Mouse (Mus musculus) gastrocnemius, postnatal 14 days (tissue): ENCODE results near the gene Gm3286. TPM values are rescaled to one million over a fixed set of nuclear protein-coding genes. Genes with fewer than 3 reads are reported as not detected.
"Not testable (repeated sequence)": the region's sequence is repeated elsewhere in the genome, so short reads cannot be mapped to it uniquely, and the experiment has no call there.

Experiments
- DNase-seq: peaks from one replicate; pipeline ENCODE4 v3.0.0; 2021; ENCODE audit warnings: mixed read lengths
- intact Hi-C: fragments of 180-260 bp; cut with DNase I; formaldehyde crosslinking; loops from one replicate; pipeline ENCODE4 v1.15.1; 2025; ENCODE audit warnings: low total_unique reads
- long read RNA-seq, 2 experiments: library from polyadenylated mRNA; stranded (forward); transcript quantifications; one replicate each; pipeline ENCODE4 v2.0.0; 2021
- total RNA-seq, 2 experiments: library from RNA; stranded (reverse); gene quantifications; 2 replicates each; pipeline ENCODE4 v1.2.3; 2021

Gm3286 gene
- not detected for total RNA-seq
- long read RNA-seq, experiment 1 = 0 reads
- long read RNA-seq, experiment 2 = 0 reads

- intact Hi-C loops, DNase-seq: not testable (repeated sequence)
Measured at GRCm38 (mm10) chr5:95510458-95510857, at the start of gene Gm3286. TSS of gene Gm3286 (plus strand) at chr5:95510758.

Other genes with a start within 250 kb of the Gm3286 start
- not detected for gene Gm10424, start 238.0 kb upstream of the Gm3286 start, total RNA-seq
- not detected for gene Gm3259, start 204.8 kb upstream of the Gm3286 start, total RNA-seq
- gene D5Ertd577e, start 54.0 kb upstream of the Gm3286 start, total RNA-seq = not detected
- not detected for gene Gm7971, start 84.1 kb downstream of the Gm3286 start, total RNA-seq
- not detected for gene Gm7978, start 225.4 kb downstream of the Gm3286 start, total RNA-seq
- gene Gm7982, start 231.3 kb downstream of the Gm3286 start, total RNA-seq = not detected